Mouse (Mus musculus) spleen, adult 2 months (tissue): Measurements from ENCODE around the gene Aldh1l1.

Experiments
- CTCF ChIP-seq: fragments of 200-500 bp; IDR thresholded peaks from 2 replicates; pipeline ENCODE4 v1.5.1; 2011; ENCODE audit warnings: mild to moderate bottlenecking, inconsistent platforms; ENCODE audit not compliant: insufficient read depth, insufficient read length, insufficient replicate concordance; ENCODE audit errors: extremely low read depth
- POLR2A ChIP-seq: fragments of 200-500 bp; IDR thresholded peaks from 2 replicates; pipeline ENCODE4 v1.6.1; 2011; ENCODE audit warnings: low read depth, low read length, inconsistent platforms

- TF ChIP-seq POLR2A: no peak
- TF ChIP-seq CTCF: no peak
Measured at GRCm38 (mm10) chr6:90463228-90463862, 22.9 kb upstream of the Aldh1l1 start.
